Mouse (Mus musculus): ENCODE measurements around the gene Gpkow.
"Not testable (repeated sequence)": the region's sequence is repeated elsewhere in the genome, so short reads cannot be mapped to it uniquely, and the experiment has no call there.

The Gpkow gene

DNA sequence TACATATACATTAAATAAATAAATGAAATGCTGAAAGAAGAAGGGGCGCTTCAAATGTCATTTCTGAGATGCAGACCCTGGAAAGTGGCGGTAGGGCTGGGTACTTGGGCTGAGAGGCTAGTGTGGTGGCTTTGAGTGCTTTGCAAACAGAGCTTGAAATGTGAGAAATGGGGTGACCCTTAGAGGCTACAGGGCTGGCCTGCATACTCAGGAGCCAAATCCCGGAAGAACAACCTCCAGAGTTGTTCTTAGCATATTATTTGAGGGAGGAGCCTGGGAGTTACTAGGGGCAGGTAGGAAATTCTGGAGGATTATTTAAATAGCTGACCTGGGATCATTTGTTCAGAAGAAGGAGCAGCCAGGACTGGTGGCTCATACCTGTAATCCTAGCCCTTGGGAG, 6.4 kb upstream of the Gpkow start:
- DNase-seq, result no peak

DNA sequence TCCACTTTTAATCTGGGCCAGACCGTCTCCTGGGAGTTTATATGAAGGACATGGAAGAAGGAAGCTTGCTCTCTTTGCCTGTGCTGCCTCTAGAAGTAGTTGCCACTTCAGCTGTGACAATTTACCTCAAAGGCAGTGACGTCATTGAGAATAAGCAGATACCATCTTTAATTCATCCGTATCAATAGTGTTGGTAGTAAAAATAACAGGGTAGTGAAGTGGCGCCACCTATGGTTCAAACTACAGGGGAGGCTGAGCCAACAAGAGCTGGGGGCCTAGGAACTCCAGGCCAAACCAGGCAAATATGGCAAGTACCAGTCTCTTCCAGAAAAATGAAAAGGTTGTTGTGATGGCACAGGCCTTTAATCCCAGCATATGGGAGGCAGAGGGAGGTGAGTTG, 4.1 kb upstream of the Gpkow start:
- DNase-seq, result peak in 1 of 2 experiments; percentile 39

DNA sequence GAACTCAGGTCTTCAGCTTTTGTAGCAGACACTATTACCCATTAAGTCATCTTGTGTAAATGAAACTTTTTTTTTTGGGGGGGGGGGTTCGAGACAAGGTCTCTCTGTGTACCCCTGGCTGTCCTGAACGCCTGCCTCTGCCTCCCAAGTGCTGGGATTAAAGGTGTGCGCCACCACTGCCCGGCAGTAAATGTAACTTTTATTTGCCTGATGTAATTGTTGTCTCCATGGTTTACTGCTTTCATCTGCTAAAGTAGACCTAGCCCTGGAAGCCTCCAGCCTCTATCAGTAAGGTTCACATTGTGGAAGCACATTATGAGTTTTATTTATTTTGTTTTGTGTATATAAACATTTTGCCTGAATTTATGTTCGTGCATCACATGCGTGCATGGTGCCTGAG, 411 bp upstream of the Gpkow start:
- DNase-seq, result no peak

DNA sequence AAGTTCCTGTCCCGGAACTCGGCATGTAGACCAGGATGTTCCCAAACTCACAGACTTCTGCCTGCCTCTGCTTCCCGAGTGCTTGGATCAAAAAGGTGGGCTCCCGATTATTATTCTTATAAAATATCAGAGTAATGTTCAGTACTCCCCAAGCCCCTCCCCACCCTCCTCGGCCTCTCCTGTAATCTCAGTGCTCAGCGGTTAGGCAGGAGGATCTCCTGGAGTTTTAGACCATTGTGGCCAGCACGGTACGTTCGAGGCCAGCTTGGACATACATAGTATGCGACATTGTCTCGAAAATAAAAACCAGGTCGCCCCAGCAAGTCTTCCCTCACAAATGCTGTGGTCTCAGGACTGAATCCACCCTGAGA, 16.8 kb downstream of the Gpkow start:
- DNase-seq, result not testable (repeated sequence)

DNA sequence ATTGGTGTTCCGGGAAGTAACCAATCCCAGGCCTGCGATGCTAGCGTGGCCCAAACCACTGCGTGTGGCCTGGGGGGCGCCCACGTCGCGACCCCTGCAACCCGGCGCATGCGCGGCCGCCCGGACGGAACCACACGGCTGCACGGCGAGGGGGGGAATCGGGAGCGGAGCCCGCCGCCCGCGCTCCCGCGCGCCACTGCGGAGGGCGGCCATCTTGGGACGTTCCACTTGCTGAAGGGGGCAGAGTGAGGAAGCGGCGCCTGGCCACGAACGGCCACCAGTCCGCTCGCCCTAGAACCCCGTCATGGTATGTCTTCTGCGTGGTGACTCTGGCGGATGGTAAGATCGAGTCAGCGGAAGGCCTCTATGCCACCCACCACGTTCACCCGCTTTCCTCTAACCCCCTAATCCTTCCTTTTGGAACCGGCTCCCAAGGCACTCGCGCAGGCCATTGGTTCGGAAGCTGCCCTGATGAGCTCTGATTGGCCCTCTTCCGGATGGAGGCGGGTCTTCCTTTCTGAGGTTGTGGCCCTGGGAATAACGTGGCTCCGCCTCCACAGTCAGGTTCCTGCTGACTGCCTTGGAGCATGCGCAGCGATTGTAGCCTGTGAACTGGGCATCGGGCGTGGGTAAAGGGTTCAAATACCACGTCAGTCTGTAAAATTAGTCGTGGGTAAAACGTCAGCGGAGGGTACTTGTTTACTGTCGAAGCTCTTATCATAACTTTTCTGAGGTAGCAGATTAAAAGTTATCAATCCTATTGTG, 17.4 kb downstream of the Gpkow start, which contains the start of gene Wdr45:
TSS of gene Wdr45 (plus strand) at position 199 of the 765 bp plus-strand sequence.
- DNase-seq, result peak; percentile 78 to 85

DNA sequence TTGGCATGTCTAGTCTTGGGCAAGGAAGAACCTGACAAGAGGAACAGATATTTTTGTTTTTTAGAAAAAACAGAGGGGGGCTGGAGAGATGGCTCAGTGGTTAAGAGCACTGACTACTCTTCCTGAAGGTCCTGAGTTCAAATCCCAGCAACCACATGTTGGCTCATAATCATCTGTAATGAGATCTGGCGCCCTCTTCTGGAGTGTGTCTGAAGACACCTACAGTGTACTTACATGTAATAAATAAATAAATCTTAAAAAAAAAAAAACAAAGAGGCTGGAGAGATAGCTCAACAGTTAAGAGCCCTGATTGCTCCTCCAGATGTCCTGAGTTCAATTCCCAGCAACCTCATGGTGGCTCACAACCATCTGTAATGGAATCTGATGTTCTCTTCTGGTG, 19.1 kb downstream of the Gpkow start:
- not testable (repeated sequence) for DNase-seq

DNA sequence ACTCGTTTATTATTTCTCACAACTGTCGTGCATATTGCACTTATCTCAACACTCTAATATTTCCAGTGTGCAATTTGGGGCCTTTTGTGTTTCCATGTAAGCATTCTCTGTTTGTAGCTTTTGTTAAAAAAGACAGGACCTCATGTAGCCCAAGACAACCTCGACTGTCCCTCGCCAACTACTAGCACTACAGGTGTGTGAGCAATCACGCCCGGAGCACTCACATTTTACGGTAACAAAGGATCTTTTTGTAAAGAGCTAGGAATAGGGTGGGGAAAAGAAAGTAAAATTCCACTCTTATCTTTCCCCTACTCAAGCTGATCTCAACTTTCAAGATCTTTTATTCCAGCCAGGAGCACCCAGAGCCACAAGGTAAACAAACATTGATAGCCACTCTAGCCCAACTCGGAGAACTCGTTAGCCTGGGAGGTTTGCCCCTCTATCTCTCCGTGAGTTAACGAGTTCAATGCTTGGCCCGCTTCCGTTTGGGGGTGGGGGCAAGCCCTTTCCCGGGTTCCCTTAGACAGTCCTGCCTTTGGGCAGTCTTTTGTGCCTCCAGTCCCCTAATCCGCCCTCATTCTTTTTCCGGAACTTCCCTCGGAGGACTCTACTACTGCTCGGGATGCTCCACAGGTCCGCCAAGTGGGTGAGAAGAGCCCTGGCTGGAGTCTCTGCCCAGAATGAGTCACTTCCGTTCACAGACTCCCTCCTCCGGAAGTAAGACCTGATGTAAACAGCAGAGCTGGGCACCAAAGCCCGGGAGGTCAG, 24.8 kb downstream of the Gpkow start, which contains the start of gene Gm45208:
TSS of gene Gm45208 (plus strand) at position 732 of the 768 bp plus-strand sequence.
- DNase-seq, result peak; percentile 36 to 62

DNA sequence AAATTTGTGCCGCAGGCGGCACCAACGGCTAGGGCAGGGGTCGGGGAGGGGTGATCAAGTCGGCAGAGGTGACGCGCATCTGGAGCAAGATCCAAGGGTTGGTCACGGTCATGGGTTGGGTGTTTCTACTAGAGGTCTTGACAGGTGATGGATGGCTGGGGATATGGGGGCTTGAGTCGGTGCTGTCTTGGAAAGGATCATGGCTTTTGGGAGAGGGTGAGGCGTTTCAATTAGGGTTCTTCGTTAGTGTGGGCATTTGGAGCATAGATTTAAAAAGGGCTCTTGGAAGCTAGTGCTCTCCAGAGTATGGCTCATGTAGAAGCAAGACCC, 25.3 kb downstream of the Gpkow start:
- DNase-seq, result no peak

DNA sequence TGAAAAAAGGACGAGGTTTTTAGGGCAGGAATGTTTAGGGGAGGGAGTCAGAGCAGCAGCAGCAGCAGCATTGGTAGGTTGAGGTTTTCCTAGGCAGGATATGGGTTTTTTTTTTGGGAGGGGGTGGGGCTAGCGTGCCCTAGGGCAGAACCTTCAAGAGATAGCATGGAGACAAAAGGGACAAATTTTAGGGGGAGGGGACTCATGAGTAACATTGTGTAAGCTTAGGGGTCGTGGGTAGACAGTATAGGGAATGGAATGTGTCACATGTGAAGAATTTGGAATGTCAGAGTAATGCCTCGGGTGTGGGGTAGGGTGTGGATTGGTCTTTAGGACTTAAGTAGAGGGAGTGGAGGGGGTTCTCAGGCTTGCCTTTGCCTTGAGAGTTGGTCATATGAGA, 25.8 kb downstream of the Gpkow start:
- DNase-seq, result no peak

DNA sequence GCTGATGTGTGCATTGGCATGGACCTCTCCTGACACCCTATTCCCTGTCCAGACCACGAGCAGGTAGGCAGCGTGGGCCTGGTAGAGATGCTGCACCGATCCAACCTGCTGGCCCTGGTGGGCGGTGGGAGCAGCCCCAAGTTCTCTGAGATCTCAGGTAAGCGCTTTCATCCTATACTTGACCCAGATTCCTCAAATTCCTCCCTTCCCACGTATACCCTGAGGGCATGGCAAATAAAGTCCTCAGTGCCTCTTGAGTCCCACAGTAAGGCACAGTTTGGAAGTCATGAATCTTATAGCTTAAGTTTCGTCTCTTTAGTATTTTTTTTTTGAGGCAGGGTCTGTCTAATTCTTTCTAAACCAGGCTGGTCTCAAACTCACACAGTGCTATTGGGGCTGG, 27.2 kb downstream of the Gpkow start:
- no peak for DNase-seq

DNA sequence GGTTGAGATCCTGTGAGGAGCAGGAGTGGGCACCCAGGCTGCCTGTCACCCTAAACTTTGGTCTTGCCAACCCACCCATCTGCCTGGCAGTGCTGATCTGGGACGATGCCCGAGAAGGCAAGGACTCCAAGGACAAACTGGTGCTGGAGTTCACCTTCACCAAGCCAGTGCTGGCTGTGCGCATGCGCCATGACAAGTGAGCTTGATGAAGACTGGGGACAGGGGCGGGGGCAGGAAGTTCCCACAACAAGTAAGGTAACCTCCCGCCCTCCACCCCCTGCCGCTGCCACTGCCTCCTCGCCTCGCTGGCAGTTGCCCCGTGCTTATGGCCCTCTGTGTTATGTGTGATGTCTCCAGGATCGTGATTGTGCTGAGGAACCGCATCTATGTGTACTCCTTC, 28.9 kb downstream of the Gpkow start:
- DNase-seq, result no peak

DNA sequence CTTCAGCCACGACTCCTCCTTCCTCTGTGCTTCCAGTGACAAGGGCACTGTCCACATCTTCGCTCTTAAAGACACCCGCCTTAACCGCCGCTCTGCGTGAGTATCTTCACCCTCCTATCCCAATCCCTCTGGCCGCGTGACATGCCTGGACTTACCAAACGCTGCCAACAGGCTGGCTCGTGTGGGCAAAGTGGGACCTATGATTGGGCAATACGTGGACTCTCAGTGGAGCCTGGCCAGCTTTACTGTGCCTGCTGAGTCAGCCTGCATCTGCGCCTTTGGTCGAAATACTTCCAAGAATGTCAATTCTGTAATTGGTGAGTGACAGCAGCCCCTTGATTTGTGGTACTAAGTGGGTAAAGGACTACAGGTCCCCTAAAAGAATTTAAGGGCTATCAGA, 30.2 kb downstream of the Gpkow start:
- DNase-seq, result no peak

DNA sequence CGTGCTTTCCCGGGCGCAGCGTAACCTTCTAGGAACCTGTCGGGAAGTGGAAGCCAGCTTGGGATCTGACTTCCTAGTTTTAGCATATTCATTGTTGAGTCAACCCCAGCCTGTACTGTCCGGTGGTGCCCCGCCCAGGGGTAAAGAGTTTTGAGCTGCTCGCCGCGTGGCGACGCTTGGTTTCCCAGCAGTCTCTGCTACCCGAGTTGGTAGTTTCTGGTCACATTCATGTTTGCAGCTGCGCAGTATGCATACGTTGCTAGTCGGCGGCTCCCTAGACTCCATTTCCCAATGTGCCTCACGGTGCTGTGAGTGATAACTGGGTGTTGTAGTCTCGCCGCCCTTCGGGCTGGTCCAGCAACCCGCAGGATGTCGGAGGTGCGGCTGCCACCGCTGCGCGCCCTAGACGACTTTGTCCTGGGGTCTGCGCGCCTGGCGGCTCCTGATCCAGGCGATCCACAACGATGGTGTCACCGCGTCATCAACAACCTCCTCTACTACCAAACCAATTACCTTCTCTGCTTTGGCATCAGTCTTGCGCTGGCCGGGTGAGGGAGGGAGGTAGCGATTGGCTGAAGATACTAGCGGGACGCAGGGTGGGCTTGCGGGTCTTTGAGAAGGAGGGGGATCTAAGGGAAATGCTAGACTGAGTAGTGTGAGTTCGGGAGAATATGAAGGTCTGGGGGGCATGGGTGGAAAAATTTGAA, 31.4 kb downstream of the Gpkow start, which contains the start of gene Praf2:
TSS of gene Praf2 (plus strand) at position 225 of the 707 bp plus-strand sequence.
- peak; percentile 55 to 63 for DNase-seq

DNA sequence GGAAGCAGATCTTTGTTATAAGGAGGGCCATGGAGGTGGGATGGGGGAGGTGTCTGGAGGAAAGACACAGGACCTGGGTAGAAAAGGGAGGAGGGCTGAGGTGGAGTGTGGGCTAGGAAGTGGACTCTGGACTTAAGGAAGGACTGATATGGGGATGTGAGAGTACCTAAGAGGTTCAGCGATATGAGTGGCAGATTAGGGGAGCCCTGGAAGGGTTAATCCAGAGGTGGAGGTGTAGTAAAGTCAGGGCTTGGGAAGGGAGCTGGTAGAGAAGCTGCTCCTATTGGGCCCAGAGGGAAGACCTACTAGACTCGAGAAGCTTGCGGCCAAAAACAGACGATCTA, 32.0 kb downstream of the Gpkow start:
- DNase-seq, result no peak

DNA sequence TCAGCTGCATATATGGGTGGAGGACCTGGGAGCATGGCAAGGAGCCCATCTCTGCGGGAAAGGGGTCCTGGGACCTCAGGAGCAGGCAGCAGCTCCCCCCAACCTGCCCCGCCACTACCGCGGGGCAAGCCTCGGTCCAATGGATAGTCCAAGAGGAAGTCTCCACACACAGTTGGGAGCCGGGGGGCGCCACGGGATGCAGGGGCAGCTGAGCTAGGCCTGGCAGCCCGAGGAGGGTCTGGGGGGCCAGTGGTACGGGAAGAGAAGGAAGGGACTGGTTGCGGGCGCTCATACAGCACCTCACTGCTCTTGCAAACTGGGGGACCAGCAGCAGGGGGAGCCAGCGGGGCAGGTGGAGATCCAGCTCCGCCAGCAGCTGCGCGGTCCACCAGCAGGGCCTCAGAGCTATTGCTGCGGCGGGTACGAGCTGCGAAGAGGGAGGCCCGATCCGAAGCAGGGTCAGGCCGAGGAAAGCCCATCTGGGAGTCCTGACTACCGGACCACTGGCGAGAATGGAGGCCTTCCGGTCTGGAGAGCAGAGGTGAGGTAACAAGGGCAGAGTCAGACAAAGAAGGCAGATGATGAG, 36.7 kb downstream of the Gpkow start:
- DNase-seq, result peak; percentile 56 to 80

DNA sequence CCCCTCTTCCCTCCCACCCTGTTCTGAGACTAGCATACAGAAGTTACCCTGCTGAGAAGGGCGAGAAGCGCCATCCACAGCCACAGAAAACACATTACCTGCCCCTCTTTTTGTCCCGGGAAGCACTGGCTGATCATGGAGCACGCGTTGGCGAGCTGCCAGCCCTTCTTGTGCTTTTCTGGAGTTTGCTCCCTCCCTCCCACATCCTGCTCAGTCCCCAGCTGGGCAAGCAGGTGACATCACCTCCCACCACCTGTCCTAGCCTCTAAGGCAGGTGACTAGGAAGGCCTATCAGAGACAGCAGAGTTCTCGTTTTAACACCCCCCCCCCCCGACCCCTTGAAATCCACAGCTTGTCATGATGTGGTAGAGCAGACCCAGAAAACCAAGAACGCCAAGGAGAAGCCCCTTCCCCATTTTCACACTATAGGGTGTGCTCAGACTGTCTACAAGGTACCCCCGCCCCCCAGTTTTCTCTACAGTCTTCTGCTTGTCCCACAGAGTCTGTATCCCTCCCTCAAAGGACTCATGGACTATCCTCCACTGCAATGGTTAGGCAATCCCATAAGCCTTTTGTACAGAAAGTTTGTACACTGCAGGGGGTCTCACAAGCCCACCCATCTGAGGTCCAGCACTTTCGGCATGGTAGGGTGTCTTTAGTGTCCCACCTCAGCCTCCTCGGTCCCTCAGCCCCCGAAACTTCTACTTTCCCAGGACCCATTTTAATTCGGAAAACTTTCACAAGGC, 42.6 kb downstream of the Gpkow start:
- no peak for DNase-seq

DNA sequence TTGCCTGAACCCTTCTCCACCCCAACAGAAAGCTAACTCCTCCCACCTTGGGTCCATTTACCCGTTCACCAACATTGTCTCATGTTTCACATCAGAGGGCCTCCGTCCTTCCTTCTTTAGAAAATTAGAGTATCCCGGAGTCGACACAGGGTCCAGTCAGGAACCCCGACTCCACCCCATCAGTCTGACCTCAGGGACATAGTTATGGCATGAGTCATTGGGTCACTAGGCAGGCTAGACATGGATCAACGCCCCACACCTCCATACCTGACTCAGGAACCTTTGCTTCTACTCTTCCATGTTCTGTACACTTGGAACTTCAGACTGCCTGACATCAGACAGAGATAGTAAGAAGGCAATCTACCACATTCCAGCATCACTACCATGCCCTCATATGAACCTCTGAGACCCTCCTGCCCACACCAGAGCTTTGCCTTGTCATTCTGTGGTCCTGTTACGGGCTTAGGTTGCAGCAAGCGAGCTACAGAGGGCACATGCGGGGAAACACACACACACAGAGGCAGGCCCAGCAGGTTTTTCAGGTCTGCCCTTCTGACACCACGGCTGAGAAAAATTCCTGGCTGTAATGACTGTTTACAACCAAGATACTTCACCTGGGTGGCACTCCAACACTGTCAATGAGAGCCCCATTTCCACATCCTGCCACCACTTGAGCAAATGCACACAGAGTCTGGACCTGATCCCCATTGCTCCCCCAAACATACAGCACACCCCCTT, 43.3 kb downstream of the Gpkow start:
- DNase-seq, result no peak

DNA sequence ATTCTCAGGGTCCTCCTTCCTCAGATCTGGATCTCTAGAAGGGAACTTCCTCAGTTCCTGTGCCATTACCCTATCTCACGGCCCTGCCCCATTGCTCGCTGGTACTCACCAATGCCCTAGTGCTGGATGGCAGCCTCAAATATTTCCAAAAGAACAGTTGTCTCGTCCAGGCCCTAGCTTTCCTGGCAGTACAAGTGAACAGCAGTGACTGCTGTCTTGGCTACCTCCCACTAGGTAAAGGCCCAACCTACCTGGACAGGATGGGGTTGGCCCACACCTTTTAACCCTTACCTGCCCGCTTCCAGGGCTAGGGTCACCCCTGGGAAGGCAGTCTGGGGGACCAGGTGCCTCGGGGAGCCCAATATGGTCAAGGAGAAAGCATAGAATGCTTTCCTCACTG, 44.2 kb downstream of the Gpkow start:
- DNase-seq, result no peak

DNA sequence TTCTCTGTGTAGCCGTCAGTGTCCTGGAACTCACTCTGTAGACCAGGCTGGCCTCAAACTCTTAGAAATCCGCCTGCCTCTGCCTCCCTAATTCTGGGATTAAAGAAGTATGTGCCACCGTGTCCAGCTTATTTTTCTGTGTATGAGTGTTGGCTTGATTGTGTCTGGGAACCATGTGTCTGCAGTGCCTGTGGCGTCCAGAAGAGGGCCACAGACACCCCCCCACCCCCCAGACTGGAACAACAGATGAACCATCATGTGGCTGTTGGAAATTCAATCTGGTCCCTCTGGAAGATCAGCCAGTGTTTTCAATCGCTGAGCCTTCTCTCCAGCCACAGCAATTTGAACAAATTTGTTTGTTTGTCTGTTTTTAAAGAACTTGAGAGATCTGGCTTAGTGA, 46.5 kb downstream of the Gpkow start:
- DNase-seq, result no peak

DNA sequence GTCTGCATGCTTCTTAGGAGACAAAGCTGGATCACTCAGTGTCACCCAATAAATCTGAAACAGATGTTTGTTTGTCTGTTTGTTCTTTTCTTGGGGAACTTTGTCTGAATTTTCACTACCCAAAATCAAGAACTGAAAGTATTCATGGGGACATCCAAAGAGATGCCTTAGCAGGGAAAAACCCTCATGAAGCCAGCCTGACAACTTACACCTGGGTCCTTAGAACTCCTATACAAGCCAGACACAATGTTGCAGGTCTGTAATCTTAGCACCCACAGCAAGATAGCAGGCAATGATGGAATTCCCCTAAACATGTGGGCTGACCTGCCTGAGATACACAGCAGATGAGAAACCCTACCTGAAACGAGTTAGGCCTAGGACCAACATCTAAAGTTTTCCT, 48.0 kb downstream of the Gpkow start:
- DNase-seq, result no peak

DNA sequence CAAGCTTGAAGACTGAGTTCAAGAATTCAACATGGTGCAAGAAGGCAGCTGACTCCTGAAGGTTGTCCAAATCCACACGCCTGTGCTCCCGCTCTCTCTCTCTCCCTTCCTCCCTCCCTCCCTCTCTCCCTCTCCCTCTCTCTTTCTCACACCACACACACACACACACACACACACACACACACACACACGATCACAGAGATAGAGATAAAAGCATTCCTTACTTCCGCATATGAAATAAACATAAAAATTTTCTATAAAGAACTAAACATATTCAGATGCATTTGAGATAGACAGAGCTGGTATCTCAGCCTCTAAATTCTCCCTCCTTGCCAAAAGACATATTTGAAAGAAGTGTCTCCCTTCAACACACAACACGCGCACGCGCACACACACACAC, 48.5 kb downstream of the Gpkow start:
- no peak for DNase-seq
